Mouse (Mus musculus) lung, postnatal 0 days (tissue): ENCODE data around the gene Stpg2.

Experiments
- CTCF ChIP-seq: IDR thresholded peaks from 2 replicates; pipeline ENCODE4 v1.5.1; 2016; ENCODE audit warnings: antibody characterized with exemption, mild to moderate bottlenecking
- EP300 ChIP-seq: IDR thresholded peaks from 2 replicates; pipeline ENCODE4 v1.6.1; 2016; ENCODE audit warnings: antibody characterized with exemption, mild to moderate bottlenecking, control low read depth

GRCm38 (mm10) chr3:139442170-139442569 is 236.7 kb downstream of the Stpg2 start:
- TF ChIP-seq CTCF (no peak), EP300 (no peak)
